Mouse (Mus musculus): Measurements from ENCODE around the gene 4921517D22Rik. TPM values are rescaled to one million over a fixed set of nuclear protein-coding genes. Genes with fewer than 3 reads are reported as not detected.
A peak's percentile ranks its signal among the peaks of the same experiment; 100 is the strongest.

4921517D22Rik gene
- polyA plus RNA-seq, 1 experiment = not detected

DNA sequence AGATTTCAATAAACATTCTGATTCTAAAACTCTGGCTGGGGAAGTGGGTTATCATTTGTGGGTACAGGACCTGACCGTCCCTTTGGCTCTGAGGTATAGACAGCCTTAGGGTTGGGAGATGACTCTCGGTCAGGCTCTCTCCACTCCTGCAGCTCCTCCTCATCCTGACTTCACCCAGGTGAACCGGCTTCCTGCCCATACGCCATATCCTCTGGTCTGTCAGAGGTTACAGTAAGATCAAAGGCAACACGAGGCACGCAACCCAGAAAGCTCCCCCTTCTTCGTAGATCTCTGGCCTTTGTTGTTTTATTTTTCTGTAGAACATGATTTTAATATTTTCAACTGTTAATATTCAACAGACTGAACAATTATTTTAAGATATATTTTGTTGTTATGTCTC lies 1.9 kb upstream of the 4921517D22Rik start:
- 29% methylated on average over 7 of the region's 7 CpGs for WGBS

DNA sequence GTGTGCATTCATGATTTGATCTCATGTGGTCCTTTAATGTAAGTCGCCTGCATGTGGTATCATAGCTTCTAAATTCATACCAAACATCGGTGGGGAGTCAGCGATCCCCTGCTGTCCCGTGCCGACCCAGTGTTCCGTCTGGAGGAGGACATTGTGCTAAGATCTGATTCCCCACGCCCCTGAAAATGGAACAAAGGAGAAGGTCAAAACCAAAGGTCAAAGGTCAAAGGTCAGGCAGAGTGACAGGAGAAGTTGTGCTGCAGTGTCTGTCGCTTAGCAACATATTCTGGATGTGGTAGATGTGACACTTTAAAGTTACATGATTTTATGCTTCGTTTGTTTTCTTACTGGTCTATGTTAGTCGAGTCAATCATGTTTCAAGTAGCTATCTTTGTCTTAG lies 2.4 kb downstream of the 4921517D22Rik start:
- Histone ChIP-seq H3K27ac (ENCODE audit: control insufficient read depth, insufficient read depth, low read length) (no peak overlapping the region), H3K4me3 (ENCODE audit: control insufficient read depth, insufficient read depth, low read length) (no peak overlapping the region), H3K36me3 (ENCODE audit: control insufficient read depth, insufficient read depth, low read length) (no peaks in the 10 kb centered on the region), H3K27me3 (ENCODE audit: control insufficient read depth, insufficient read depth, low read length) (no peaks in the 10 kb centered on the region), H3K4me1 (replicated peaks; ENCODE audit: control insufficient read depth, insufficient read depth, low read length) (peaks cover 4% of the 10 kb centered on the region; the same call in 1 of the 2 replicates)
- TF ChIP-seq CTCF (IDR thresholded peaks at IDR 0.05; ENCODE audit: borderline replicate concordance, control insufficient read depth, extremely low read depth, insufficient read depth, low read length, poor library complexity) = no peak
- WGBS = 95% methylated on average over 10 of the region's 10 CpGs
- DNase-seq = no peak

More for the DNA sequence above, 1.9 kb upstream of the 4921517D22Rik start:
- no peaks in the 10 kb centered on the region for H3K36me3 ChIP-seq (ENCODE audit: control insufficient read depth, insufficient read depth, low read length)
- no peak overlapping the region for H3K4me3 ChIP-seq (ENCODE audit: control insufficient read depth, insufficient read depth, low read length)
- DNase-seq = peak; percentile 10
- H3K27me3 ChIP-seq (ENCODE audit: control insufficient read depth, insufficient read depth, low read length) = no peaks in the 10 kb centered on the region
- peaks cover 4% of the 10 kb centered on the region; the same call in 1 of the 2 replicates for H3K4me1 ChIP-seq (replicated peaks; ENCODE audit: control insufficient read depth, insufficient read depth, low read length)
- TF ChIP-seq CTCF (IDR thresholded peaks at IDR 0.05; ENCODE audit: borderline replicate concordance, control insufficient read depth, extremely low read depth, insufficient read depth, low read length, poor library complexity) (no peak), POLR2A (IDR thresholded peaks at IDR 0.05; ENCODE audit: control insufficient read depth, extremely low read depth, insufficient read depth, low read length, poor library complexity) (no peak)
- no peak overlapping the region for H3K27ac ChIP-seq (ENCODE audit: control insufficient read depth, insufficient read depth, low read length)

DNA sequence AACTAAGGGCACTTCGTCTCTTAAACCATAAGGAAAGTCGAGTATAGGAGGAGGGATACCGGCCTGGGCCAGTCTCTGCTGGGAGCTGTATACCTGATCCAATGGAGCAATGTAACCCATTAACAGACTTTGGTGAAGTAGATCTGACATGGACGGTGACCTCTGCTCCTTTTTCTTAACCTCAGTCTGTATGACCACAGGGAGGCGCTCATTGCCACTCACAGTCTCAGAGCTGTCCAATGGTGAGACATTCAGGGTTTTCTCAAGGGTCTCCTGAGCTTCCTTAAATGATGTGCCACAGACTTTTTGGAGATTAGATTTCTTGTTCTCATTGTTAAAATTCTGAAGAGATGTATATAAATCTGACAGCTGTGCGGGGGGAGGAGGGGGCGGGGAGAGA lies 3.3 kb downstream of the 4921517D22Rik start:
- WGBS = 93% methylated on average over 7 of the region's 7 CpGs
- Histone ChIP-seq H3K36me3 (ENCODE audit: control insufficient read depth, insufficient read depth, low read length) (no peaks in the 10 kb centered on the region), H3K27ac (ENCODE audit: control insufficient read depth, insufficient read depth, low read length) (no peak overlapping the region), H3K27me3 (ENCODE audit: control insufficient read depth, insufficient read depth, low read length) (no peaks in the 10 kb centered on the region), H3K4me3 (ENCODE audit: control insufficient read depth, insufficient read depth, low read length) (no peak overlapping the region), H3K4me1 (replicated peaks; ENCODE audit: control insufficient read depth, insufficient read depth, low read length) (peaks cover 2% of the 10 kb centered on the region; the same call in 1 of the 2 replicates)
- TF ChIP-seq CTCF (IDR thresholded peaks at IDR 0.05; ENCODE audit: borderline replicate concordance, control insufficient read depth, extremely low read depth, insufficient read depth, low read length, poor library complexity) = no peak
- no peak for TF ChIP-seq POLR2A (IDR thresholded peaks at IDR 0.05; ENCODE audit: control insufficient read depth, extremely low read depth, insufficient read depth, low read length, poor library complexity)
- no peak for DNase-seq

DNA sequence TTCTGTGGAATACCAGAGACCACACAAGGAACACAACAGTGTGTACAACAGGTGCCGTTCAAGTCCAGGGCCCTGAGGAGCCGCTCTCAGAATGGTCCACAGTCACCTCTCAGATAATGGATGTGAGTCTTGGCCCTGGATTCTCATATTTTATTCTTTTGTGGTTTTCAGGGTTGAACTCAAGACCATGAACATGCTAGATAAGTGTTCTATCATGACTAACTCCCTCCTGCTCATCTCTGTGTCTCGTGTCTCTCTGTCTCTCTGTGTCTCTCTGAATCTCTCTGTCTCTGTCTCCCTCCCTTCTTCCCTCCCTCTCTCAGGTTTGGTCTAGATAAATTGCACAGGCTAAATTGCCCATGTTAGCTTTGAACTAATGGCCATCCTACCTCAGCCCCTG lies 4.1 kb downstream of the 4921517D22Rik start:
- Histone ChIP-seq H3K36me3 (ENCODE audit: control insufficient read depth, insufficient read depth, low read length) (no peaks in the 10 kb centered on the region), H3K4me1 (replicated peaks; ENCODE audit: control insufficient read depth, insufficient read depth, low read length) (no peaks in the 10 kb centered on the region), H3K27ac (ENCODE audit: control insufficient read depth, insufficient read depth, low read length) (no peak overlapping the region), H3K27me3 (ENCODE audit: control insufficient read depth, insufficient read depth, low read length) (no peaks in the 10 kb centered on the region), H3K4me3 (ENCODE audit: control insufficient read depth, insufficient read depth, low read length) (no peak overlapping the region)
- TF ChIP-seq POLR2A (IDR thresholded peaks at IDR 0.05; ENCODE audit: control insufficient read depth, extremely low read depth, insufficient read depth, low read length, poor library complexity) (no peak), CTCF (IDR thresholded peaks at IDR 0.05; ENCODE audit: borderline replicate concordance, control insufficient read depth, extremely low read depth, insufficient read depth, low read length, poor library complexity) (no peak)
- 93% methylated on average over 3 of the region's 3 CpGs for WGBS
- no peak for DNase-seq

DNA sequence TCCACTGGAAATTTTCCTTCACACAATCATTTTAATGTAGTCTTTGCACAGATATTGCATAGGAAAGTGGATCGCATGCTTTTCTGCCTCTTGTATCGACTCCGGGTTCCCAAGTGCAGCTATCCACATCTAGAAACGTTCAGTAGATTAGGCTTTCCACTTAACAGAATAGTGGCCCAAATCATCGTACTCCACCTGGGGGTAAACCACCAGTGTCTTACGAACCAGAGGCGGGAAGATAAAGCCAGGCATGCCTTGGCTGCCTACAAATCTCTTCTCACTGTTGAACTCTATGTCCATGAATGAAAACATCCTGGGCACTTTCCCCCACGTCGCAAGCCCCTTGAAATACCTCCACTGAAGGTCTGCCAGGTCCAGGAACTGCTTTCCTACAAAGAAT lies 4.6 kb downstream of the 4921517D22Rik start:
- no peak for DNase-seq
- H3K27me3 ChIP-seq (ENCODE audit: control insufficient read depth, insufficient read depth, low read length) = no peaks in the 10 kb centered on the region
- 93% methylated on average over 9 of the region's 9 CpGs for WGBS
- no peaks in the 10 kb centered on the region for H3K4me1 ChIP-seq (replicated peaks; ENCODE audit: control insufficient read depth, insufficient read depth, low read length)
- H3K4me3 ChIP-seq (ENCODE audit: control insufficient read depth, insufficient read depth, low read length) = no peak overlapping the region
- no peaks in the 10 kb centered on the region for H3K36me3 ChIP-seq (ENCODE audit: control insufficient read depth, insufficient read depth, low read length)
- no peak for TF ChIP-seq POLR2A (IDR thresholded peaks at IDR 0.05; ENCODE audit: control insufficient read depth, extremely low read depth, insufficient read depth, low read length, poor library complexity)
- TF ChIP-seq CTCF (IDR thresholded peaks at IDR 0.05; ENCODE audit: borderline replicate concordance, control insufficient read depth, extremely low read depth, insufficient read depth, low read length, poor library complexity) = no peak
- H3K27ac ChIP-seq (ENCODE audit: control insufficient read depth, insufficient read depth, low read length) = no peak overlapping the region

DNA sequence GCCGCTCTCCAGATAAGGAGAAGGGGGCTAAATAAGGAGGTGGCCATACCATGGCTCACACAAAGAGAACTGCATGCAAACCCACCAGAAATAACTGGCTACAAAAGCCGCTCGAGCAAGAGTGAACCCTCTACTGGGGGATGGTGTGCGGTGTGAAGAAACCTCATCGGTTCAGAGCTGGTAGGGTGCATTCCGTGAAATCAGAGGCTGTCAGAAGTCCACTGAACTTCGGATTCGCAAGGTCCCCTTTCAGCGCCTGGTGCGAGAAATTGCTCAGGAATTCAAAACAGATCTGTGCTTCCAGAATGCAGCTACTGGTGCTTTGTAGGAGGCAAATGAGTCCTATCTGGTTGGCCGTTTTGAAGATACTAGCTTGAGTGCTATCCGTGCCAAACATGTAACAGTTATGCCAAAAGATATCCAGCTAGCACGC lies 5.6 kb downstream of the 4921517D22Rik start:
- no peak for TF ChIP-seq POLR2A (IDR thresholded peaks at IDR 0.05; ENCODE audit: control insufficient read depth, extremely low read depth, insufficient read depth, low read length, poor library complexity)
- no peak for TF ChIP-seq CTCF (IDR thresholded peaks at IDR 0.05; ENCODE audit: borderline replicate concordance, control insufficient read depth, extremely low read depth, insufficient read depth, low read length, poor library complexity)
- H3K36me3 ChIP-seq (ENCODE audit: control insufficient read depth, insufficient read depth, low read length) = no peaks in the 10 kb centered on the region
- no peaks in the 10 kb centered on the region for H3K4me1 ChIP-seq (replicated peaks; ENCODE audit: control insufficient read depth, insufficient read depth, low read length)
- no peak overlapping the region for H3K4me3 ChIP-seq (ENCODE audit: control insufficient read depth, insufficient read depth, low read length)
- DNase-seq = no peak
- WGBS = 87% methylated on average over 13 of the region's 13 CpGs
- no peaks in the 10 kb centered on the region for H3K27me3 ChIP-seq (ENCODE audit: control insufficient read depth, insufficient read depth, low read length)
- H3K27ac ChIP-seq (ENCODE audit: control insufficient read depth, insufficient read depth, low read length) = no peak overlapping the region

DNA sequence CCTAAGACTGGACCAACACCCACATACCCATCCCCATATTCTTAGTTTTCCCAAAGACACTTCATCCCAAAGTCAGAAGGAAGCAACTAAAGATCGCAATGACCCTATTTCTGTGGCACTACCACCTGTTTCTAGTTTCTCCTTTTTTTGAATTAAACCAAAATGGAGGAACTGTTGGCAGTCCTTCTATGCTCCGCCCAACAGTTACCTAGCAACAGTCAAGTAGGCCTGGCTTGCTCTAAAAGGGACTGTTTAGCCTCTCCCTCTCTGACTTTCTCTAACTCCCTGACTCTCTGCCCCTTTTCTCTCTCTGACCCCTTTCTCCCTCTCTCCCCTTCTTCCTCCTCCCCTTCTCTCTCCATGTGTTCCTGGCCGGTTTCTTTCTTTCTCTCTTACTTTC lies 8.7 kb downstream of the 4921517D22Rik start:
- no peaks in the 10 kb centered on the region for H3K4me1 ChIP-seq (replicated peaks; ENCODE audit: control insufficient read depth, insufficient read depth, low read length)
- no peak overlapping the region for H3K27ac ChIP-seq (ENCODE audit: control insufficient read depth, insufficient read depth, low read length)
- DNase-seq = no peak
- H3K4me3 ChIP-seq (ENCODE audit: control insufficient read depth, insufficient read depth, low read length) = no peak overlapping the region
- TF ChIP-seq CTCF (IDR thresholded peaks at IDR 0.05; ENCODE audit: borderline replicate concordance, control insufficient read depth, extremely low read depth, insufficient read depth, low read length, poor library complexity) = no peak
- TF ChIP-seq POLR2A (IDR thresholded peaks at IDR 0.05; ENCODE audit: control insufficient read depth, extremely low read depth, insufficient read depth, low read length, poor library complexity) = no peak
- WGBS = 80% methylated on average over 3 of the region's 3 CpGs
- no peaks in the 10 kb centered on the region for H3K36me3 ChIP-seq (ENCODE audit: control insufficient read depth, insufficient read depth, low read length)
- H3K27me3 ChIP-seq (ENCODE audit: control insufficient read depth, insufficient read depth, low read length) = no peaks in the 10 kb centered on the region

Data from thymus, adult 2 months (tissue).